Mouse (Mus musculus) megakaryocyte progenitor cell, adult 5-6 weeks (primary cell): ENCODE data around the gene Slc6a19. TPM values are rescaled to one million over a fixed set of nuclear protein-coding genes. Genes with fewer than 3 reads are reported as not detected.

ENCODE experiments used
- ATAC-seq: replicated peaks from 2 replicates; pipeline ENCODE4 v1.8.0; 2016; ENCODE audit warnings: mild to moderate bottlenecking, moderate TSS enrichment, inconsistent platforms; ENCODE audit not compliant: poor library complexity
- total RNA-seq, 2 experiments: library from RNA; stranded (forward) in 1 of 2; stranded (reverse) in 1 of 2; fragments of 157-497, 149-512 nt in 1 of 2; fragments of 200-1000 nt in 1 of 2; gene quantifications; 2 replicates each; pipeline versions ENCODE4 v1.2.3 to v1.2.4; 2015 to 2017

The Slc6a19 gene
- total RNA-seq, 2 experiments from 2014 or later = not detected

DNA sequence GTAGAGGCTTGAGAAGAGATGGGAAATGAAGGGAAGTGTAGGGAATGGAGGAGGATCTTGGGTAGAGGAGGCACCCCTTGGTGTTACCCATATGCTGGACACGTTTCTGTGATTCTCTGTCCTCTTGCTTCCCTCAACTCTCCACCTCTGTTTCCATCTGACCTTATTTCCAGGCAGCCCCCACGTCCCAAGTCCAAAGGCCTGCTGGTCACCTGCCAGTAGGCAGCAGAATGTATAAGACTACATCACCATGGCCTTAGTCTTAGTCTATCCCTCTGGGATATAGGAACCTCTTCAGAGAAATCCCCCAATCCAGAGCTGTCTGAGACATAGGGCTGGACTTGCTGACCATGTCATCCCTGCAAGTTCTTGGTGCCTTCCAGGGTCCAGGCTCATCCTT, 25.4 kb downstream of the Slc6a19 start:
- no peak for ATAC-seq

DNA sequence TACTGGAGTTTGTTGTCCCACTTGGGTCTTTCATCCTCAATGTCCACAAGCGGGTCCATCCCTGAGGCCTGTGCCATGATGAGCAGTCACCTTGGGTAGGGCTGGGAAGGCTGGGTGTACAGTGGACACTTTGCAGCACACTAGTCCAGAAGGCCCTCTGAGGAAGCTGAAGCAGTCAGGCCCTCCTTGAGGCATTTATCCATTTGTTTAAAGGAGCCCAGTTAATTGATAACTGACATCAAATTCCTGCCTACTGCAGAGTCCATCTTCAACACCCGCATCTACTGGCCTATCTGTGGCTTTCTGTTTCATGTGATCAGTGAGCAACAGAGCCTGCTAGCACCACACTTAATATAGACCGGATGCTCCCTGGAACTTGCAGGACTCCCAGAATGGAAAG, 26.8 kb downstream of the Slc6a19 start, which contains the start of gene Slc6a18:
Gene Slc6a18 (minus strand): TSS at position 171 of the 400 bp plus-strand sequence.
- no peak for ATAC-seq

DNA sequence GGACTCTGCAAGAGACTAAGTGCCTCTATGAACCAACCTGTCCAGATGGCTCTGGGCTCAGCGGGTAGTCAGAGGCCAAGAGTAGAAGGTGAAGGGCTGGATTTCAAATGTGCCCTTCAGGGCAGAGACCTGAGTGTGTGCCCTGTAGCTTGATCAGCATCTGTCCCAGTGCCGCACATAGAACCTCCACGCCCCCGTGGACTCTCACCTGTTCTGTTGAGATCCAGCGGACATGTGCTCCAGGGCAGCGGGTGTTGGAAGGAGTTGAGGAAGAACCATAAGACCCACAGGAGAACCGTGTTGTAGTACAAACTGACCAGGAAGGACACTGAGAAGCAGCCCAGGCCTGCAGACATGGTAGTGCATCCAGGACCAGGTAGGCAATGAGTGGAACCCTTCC, 29.5 kb downstream of the Slc6a19 start:
- ATAC-seq = no peak

DNA sequence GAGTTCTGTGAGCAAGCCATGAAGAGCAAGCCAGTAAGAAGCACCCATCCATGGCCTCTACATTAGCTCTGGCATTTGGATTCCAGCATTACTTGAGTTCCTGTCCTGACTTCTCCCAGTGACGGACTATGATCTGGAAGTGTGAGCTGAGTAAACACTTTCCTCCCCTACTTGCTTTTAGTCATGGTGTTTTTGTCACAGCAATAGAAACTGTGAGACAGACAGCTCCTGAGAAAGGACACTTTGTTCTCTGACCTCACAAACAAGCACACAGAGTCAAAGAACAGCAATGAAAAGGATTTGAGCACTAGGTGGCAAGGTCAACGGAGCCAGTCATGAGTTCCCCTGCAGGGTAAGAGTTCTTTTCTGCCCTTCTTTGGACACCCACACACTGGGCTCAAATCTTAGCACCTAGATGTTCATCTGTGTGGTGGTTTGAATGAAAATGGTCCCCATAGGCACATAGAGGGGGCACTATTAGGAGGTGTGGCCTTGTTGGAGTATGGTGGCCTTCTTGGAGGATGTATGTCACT, 44.4 kb downstream of the Slc6a19 start:
- no peak for ATAC-seq

DNA sequence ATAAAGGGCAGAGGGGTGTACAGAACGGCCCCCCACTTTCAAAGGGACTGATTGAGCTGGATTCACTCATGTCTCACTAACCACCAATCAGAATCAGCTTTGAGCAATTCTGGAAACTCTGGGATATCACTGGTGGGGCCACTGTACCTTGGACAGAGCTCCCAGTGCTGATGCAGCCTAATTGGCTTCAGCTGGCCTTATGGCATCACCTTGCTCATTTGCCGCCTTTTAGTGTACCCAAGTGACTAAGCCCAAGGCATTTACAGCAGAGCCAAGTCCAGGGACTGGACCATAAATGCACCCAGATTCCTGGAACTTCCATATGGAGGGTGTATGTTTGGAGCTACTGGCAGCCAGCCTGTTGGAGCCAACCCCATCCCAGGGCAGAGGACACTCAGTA, 45.7 kb downstream of the Slc6a19 start:
- ATAC-seq = no peak

DNA sequence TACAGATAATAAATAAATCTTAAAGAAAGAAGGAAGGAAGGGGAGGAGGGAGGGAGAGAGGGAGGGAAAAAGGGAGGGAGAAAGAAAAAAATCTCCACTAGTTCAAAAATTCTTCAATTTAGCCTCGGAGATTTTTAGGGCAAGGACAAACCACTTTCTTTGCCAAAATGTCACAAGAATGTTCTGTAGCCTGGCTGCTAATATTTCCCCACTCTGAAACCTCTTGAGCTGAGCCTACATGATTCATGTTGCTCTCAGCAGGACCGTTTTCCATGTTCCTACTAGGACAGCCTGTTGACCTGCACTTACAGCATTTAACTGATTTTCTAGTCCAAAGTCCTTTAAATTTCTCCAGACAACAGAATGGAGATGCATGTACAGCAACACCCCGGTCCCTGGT, 49.7 kb downstream of the Slc6a19 start:
- no peak for ATAC-seq

DNA sequence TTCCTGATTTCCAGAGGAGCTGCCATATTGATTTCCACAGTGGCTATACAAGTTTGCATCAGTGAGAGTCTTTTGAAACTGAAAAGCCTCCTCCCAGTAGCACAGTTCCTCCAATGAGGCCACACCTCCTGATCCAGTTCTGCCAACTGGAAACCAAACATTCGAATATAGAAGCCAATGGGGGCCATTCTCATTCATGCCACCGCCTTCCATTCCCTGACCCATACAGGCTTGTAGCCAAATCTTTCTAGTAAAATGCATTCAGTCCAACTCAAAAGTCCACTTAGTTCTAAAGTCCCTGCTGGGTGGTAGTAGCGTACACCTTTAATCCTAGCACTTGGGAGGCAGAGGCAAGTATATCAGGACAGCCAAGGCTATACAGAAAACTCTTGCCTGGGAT, 51.4 kb downstream of the Slc6a19 start:
- no peak for ATAC-seq

DNA sequence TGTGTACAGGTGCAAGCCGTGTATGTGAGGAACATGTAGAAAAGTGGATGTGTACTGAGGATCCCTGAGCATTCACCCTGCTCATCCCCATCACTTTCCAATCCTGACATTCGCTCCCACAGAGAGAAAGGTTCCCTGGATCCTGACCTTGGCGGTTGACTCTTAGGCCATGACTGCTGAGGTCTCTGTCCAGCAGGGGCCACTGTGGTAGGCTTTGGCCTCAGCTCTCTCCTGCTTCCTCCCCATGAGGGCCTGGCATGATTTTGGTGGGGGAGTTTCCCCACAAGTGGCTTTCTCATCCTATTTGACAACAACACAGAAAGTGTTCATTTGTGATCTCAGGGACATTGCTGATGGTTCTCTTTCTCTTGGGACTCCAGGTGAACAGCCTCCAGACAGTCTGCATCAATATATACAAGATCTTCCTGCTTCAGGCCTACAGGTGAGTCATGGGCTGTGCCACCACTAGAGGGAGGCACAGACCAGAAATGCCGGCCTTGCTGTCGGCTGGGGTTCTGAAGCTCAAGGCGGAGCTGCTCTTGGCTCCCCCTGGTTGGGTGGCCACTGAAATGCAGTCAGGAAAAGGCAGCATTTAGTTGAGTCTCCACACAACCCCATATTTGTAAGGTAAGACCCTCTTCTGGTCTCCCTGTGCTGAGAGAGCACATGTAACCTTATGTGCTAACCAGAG, 58.1 kb downstream of the Slc6a19 start:
- peak; percentile 99 for ATAC-seq

DNA sequence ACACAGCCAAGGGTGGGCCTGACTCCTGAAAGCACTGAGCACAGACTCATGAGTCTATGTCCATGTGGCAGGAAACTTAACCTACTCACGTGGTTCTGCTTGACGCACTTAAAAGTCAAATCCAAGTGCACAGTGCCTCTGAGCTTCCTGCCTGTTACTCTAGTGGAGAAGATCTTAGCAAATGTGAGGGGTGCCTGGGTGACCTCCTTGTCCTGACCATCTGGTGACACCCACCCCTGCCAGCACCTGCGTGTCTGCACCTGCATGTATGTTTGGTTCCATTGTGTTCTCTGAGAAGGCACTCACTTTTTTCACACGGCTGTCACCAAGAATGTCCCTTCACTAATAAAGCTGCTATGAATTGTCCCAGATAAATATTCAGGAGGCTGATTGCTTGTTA, 63.4 kb downstream of the Slc6a19 start:
- no peak for ATAC-seq

DNA sequence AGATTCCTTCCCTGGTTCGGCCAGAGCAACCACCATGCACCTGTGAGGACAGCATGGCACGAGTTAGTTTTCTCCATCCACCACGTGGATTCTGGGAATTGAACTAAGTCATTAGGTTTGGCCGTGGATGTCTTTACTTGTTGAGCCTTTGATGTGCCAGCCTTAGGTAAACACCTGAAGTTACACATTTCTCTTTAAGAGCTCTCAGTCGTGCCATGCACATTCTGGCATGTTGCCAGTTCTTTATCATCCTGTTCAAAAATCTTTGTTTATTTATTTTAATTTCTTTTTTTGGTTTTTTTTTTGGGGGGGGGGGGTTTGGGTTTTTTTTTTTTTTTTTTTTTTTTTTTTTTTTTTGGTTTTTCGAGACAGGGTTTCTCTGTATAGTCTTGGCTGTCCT, 66.8 kb downstream of the Slc6a19 start:
- no peak for ATAC-seq

DNA sequence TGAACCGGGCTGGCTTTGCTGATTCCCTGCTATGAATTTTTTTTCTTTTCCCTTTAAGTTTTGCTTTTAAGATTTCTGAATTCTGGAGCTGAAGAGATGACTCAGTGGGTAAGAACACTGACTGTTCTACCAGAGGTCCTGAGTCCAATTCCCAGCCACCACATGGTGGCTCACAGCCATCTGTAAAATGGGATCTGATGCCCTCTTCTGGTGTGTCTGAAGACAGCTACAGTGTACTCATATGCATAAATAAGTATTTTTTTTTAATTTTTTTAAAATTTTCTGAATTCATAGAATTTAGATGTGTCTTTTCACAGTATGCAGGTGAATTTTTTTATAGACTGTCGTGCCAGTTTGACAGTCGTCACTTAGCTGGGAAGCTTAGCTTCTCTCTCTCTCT, 72.8 kb downstream of the Slc6a19 start:
- no peak for ATAC-seq

Other genes starting within 250 kb of the Slc6a19 start
- gene Lpcat1, start 237.7 kb downstream of the Slc6a19 start, total RNA-seq (2015) = 12.7 and 13.5 TPM in 2 replicates
- 21.6 and 26.5 TPM in 2 replicates for gene Lpcat1, start 237.7 kb downstream of the Slc6a19 start, total RNA-seq (2017)
- gene Slc6a3, start 168.1 kb downstream of the Slc6a19 start, total RNA-seq (2015) = not detected in 2 replicates
- gene Slc6a3, start 168.1 kb downstream of the Slc6a19 start, total RNA-seq (2017) = not detected in 2 replicates
- 222 and 226 TPM in 2 replicates for gene Clptm1l, start 100.9 kb downstream of the Slc6a19 start, total RNA-seq (2015)
- 86.1 and 92.0 TPM in 2 replicates for gene Clptm1l, start 100.9 kb downstream of the Slc6a19 start, total RNA-seq (2017)
- 0.10 and 1.6 TPM in 2 replicates for gene Tert, start 78.0 kb downstream of the Slc6a19 start, total RNA-seq (2015)
- 0.21 and 0.41 TPM in 2 replicates for gene Tert, start 78.0 kb downstream of the Slc6a19 start, total RNA-seq (2017)
- not detected in 2 replicates for gene Slc6a18, start 26.8 kb downstream of the Slc6a19 start, total RNA-seq (2015)
- gene Slc6a18, start 26.8 kb downstream of the Slc6a19 start, total RNA-seq (2017) = not detected in 2 replicates
- 4.3 and 7.5 TPM in 2 replicates for gene Slc12a7, start 28.2 kb upstream of the Slc6a19 start, total RNA-seq (2015)
- gene Slc12a7, start 28.2 kb upstream of the Slc6a19 start, total RNA-seq (2017) = 3.4 and 3.6 TPM in 2 replicates
- not detected in 2 replicates for gene Nkd2, start 142.8 kb upstream of the Slc6a19 start, total RNA-seq (2015)
- not detected in 2 replicates for gene Nkd2, start 142.8 kb upstream of the Slc6a19 start, total RNA-seq (2017)
- gene Trip13, start 232.9 kb upstream of the Slc6a19 start, total RNA-seq (2015) = 60.1 and 62.4 TPM in 2 replicates
- gene Trip13, start 232.9 kb upstream of the Slc6a19 start, total RNA-seq (2017) = 49.5 and 60.7 TPM in 2 replicates
- 50.8 and 54.4 TPM in 2 replicates for gene Brd9, start 232.9 kb upstream of the Slc6a19 start, total RNA-seq (2015)
- gene Brd9, start 232.9 kb upstream of the Slc6a19 start, total RNA-seq (2017) = 99.9 and 112 TPM in 2 replicates